Mouse (Mus musculus): ENCODE measurements around the gene Ppp1r16b. TPM values are rescaled to one million over a fixed set of nuclear protein-coding genes. Genes with fewer than 3 reads are reported as not detected.

Ppp1r16b gene
- polyA plus RNA-seq, 1 experiment: 3.7 TPM

DNA sequence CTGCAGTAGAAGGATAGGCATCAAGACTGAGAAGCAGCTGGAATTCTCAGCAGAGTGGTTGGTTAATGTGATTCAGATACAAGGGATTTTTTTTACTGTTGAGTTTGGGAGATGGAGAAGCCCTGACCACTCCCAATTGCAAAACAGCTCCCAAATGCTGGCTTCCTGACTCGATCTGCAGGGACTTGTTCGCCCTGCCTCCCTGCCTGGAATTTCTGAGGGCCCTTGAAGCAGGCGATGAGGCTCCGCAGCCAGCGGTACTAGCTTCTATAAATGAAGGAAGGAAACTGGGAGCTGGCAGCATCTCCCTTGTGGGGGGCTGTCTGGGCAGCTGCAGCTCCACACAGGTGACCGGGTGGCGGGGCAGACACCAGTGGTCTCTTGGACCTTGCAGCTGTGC lies 113.2 kb downstream of the Ppp1r16b start:
- Histone ChIP-seq H3K4me3 (ENCODE audit: low read depth, low read length) (no peak overlapping the region), H3K4me1 (ENCODE audit: control insufficient read depth, insufficient read depth, low read length) (peaks cover 2% of the 10 kb centered on the region), H3K9ac (ENCODE audit: low read depth, poor library complexity, severe bottlenecking) (no peak overlapping the region), H3K36me3 (ENCODE audit: control insufficient read depth, insufficient read depth, low read length, poor library complexity, severe bottlenecking) (peaks cover 20% of the 10 kb centered on the region), H3K27me3 (ENCODE audit: control insufficient read depth, insufficient read depth, low read length, poor library complexity, severe bottlenecking) (no peaks in the 10 kb centered on the region), H3K27ac (ENCODE audit: insufficient read depth, low read length) (no peak overlapping the region), H3K9me3 (replicated peaks; ENCODE audit: control insufficient read depth, insufficient read depth, low read length, poor library complexity, severe bottlenecking) (no peaks in the 10 kb centered on the region)
- no peak for TF ChIP-seq POLR2A (IDR thresholded peaks at IDR 0.05; ENCODE audit: insufficient read depth, low read length)
- TF ChIP-seq CTCF (IDR thresholded peaks at IDR 0.05; ENCODE audit: low read depth, low read length): no peak
- no peak for TF ChIP-seq EP300 (IDR thresholded peaks at IDR 0.05; ENCODE audit: insufficient read depth, low read depth, low read length)

DNA sequence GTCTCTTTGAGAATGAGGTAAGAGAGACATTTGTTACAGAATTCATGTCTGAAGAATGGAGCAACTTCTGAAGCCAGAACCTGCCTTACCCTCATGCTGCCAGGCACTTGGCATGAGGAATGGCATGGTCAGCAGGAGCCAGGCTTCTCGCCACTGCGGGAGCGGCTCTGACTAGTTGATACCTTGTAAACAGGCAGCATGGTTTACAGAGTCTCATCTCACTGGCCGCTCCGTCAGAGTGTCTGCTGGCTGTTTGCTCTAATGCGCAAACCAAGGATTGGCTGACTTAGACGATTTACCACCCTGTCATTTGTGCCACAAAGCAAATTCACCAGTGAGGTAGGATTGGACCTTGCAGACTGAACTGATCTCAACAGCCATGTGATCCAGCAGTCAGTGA lies 115.9 kb downstream of the Ppp1r16b start:
- Histone ChIP-seq H3K4me3 (ENCODE audit: low read depth, low read length) (no peak overlapping the region), H3K27ac (ENCODE audit: insufficient read depth, low read length) (no peak overlapping the region), H3K27me3 (ENCODE audit: control insufficient read depth, insufficient read depth, low read length, poor library complexity, severe bottlenecking) (no peaks in the 10 kb centered on the region), H3K36me3 (ENCODE audit: control insufficient read depth, insufficient read depth, low read length, poor library complexity, severe bottlenecking) (peaks cover 30% of the 10 kb centered on the region), H3K4me1 (ENCODE audit: control insufficient read depth, insufficient read depth, low read length) (peaks cover 2% of the 10 kb centered on the region), H3K9ac (ENCODE audit: low read depth, poor library complexity, severe bottlenecking) (no peak overlapping the region), H3K9me3 (replicated peaks; ENCODE audit: control insufficient read depth, insufficient read depth, low read length, poor library complexity, severe bottlenecking) (no peaks in the 10 kb centered on the region)
- no peak for TF ChIP-seq POLR2A (IDR thresholded peaks at IDR 0.05; ENCODE audit: insufficient read depth, low read length)
- no peak for TF ChIP-seq EP300 (IDR thresholded peaks at IDR 0.05; ENCODE audit: insufficient read depth, low read depth, low read length)
- TF ChIP-seq CTCF (IDR thresholded peaks at IDR 0.05; ENCODE audit: low read depth, low read length): no peak

DNA sequence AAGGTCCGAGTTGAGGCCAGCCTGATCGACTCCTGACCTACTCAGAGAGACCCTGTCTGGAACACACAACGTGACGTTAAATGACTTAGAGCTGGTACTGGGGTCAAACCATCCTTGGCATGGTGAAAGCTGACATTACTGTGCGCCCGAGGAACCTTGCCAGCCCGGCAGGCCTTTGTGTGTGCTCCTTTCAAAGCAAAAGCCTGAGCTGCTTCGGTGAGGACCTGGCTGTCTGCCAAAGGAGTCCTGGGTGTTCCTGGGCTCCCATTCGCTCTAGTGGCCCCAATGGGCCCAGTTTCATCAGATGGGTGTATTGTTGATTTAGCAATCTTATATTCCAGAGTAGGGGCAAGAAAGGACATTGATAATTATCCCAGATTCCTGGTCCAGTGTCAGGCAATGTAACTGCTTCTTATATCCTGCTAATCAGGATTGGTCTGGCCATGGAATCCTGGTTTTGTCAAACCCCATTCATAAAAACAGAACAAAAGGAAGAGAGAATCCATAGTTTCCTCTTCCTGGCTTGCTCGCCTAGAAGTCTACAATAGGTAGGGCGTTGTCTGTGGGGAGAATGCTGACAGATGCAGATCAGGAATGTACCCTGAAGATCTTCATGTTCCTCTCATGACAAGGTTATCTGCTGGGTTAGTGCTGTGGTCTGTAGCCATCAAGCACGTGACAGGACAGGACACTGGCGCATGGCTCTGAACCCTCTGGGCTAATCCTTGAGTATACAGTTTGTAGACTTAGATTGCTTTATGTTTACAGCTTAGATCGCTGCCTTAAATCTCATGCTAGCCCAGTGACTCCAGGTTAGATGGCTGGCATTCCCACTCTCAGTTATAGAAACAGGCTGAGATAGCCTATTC lies 122.0 kb downstream of the Ppp1r16b start:
- TF ChIP-seq CTCF (IDR thresholded peaks at IDR 0.05; ENCODE audit: low read depth, low read length): no peak
- TF ChIP-seq EP300 (IDR thresholded peaks at IDR 0.05; ENCODE audit: insufficient read depth, low read depth, low read length): no peak
- TF ChIP-seq POLR2A (IDR thresholded peaks at IDR 0.05; ENCODE audit: insufficient read depth, low read length): no peak
- H3K9ac ChIP-seq (ENCODE audit: low read depth, poor library complexity, severe bottlenecking): no peak overlapping the region
- no peaks in the 10 kb centered on the region for H3K4me1 ChIP-seq (ENCODE audit: control insufficient read depth, insufficient read depth, low read length)
- no peaks in the 10 kb centered on the region for H3K27me3 ChIP-seq (ENCODE audit: control insufficient read depth, insufficient read depth, low read length, poor library complexity, severe bottlenecking)
- H3K4me3 ChIP-seq (ENCODE audit: low read depth, low read length): no peak overlapping the region
- H3K9me3 ChIP-seq (replicated peaks; ENCODE audit: control insufficient read depth, insufficient read depth, low read length, poor library complexity, severe bottlenecking): no peaks in the 10 kb centered on the region
- H3K27ac ChIP-seq (ENCODE audit: insufficient read depth, low read length): no peak overlapping the region
- H3K36me3 ChIP-seq (ENCODE audit: control insufficient read depth, insufficient read depth, low read length, poor library complexity, severe bottlenecking): peaks cover 15% of the 10 kb centered on the region; the same call in 1 of the 2 replicates

DNA sequence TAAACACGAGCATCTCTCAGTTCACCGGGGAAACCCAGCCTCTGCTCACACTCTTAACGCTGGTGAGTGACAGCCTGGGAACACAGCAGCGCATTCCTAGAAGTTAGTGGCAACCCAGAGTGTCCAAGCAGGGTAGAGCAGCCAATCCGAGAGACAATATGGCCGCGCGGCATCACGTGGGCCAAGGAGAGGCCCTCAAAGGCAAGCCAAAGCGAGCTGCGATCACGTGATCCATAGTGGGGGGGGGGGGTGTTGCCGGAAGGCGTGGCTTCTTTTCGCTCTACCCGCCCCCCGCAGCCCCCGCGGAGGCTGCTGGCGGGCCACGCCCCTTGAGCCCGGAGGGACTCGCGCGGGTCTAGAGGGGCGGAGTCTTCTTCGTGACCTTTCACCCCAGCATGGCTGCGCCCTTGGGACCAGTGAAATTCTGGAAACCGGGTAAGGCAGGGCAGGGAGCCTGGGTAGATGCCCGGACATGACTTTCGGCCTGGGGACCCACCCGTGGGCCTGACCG lies 129.4 kb downstream of the Ppp1r16b start, which contains the start of gene Dhx35:
Gene Dhx35 (plus strand): TSS at position 314 of the 511 bp plus-strand sequence.
- H3K9me3 ChIP-seq (replicated peaks; ENCODE audit: control insufficient read depth, insufficient read depth, low read length, poor library complexity, severe bottlenecking): no peaks in the 10 kb centered on the region
- peak within 1 kb of the TSS; percentile 96 for H3K4me3 ChIP-seq (ENCODE audit: low read depth, low read length)
- TF ChIP-seq EP300 (IDR thresholded peaks at IDR 0.05; ENCODE audit: insufficient read depth, low read depth, low read length) (peak; percentile 65; the same call in 1 of the 2 replicates), CTCF (IDR thresholded peaks at IDR 0.05; ENCODE audit: low read depth, low read length) (no peak)
- no peaks in the 10 kb centered on the region for H3K27me3 ChIP-seq (ENCODE audit: control insufficient read depth, insufficient read depth, low read length, poor library complexity, severe bottlenecking)
- no peaks in the 10 kb centered on the region for H3K36me3 ChIP-seq (ENCODE audit: control insufficient read depth, insufficient read depth, low read length, poor library complexity, severe bottlenecking)
- H3K4me1 ChIP-seq (ENCODE audit: control insufficient read depth, insufficient read depth, low read length): no peaks in the 10 kb centered on the region
- peak within 1 kb of the TSS; percentile 62 for H3K27ac ChIP-seq (ENCODE audit: insufficient read depth, low read length)
- H3K9ac ChIP-seq (ENCODE audit: low read depth, poor library complexity, severe bottlenecking): peak within 1 kb of the TSS; percentile 88

DNA sequence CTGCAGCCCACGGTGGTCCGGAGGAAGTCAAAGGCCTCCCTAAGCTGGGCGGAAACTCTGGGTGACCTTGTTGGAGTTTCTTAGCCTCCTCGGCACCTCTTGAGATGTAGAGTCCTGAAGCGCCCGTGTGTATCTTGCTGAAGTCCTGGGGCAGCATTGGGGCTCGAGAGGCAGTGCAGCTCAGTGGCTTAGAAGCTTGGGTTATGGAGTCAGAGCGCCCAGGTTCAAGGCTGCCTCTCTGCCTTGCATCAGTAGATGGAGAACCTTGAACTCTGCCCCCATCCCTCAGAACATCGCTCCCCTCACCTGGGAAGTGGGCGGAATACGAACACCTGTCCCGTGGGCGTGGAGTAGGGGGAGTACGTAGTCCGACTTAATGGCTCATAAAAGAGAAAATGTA lies 129.8 kb downstream of the Ppp1r16b start:
- Histone ChIP-seq H3K36me3 (ENCODE audit: control insufficient read depth, insufficient read depth, low read length, poor library complexity, severe bottlenecking) (no peaks in the 10 kb centered on the region), H3K27me3 (ENCODE audit: control insufficient read depth, insufficient read depth, low read length, poor library complexity, severe bottlenecking) (no peaks in the 10 kb centered on the region), H3K9me3 (replicated peaks; ENCODE audit: control insufficient read depth, insufficient read depth, low read length, poor library complexity, severe bottlenecking) (no peaks in the 10 kb centered on the region), H3K4me1 (ENCODE audit: control insufficient read depth, insufficient read depth, low read length) (no peaks in the 10 kb centered on the region), H3K9ac (ENCODE audit: low read depth, poor library complexity, severe bottlenecking) (peak overlapping the region; percentile 88), H3K4me3 (ENCODE audit: low read depth, low read length) (peak overlapping the region; percentile 96), H3K27ac (ENCODE audit: insufficient read depth, low read length) (peak overlapping the region; percentile 62)
- TF ChIP-seq POLR2A (IDR thresholded peaks at IDR 0.05; ENCODE audit: insufficient read depth, low read length) (no peak), EP300 (IDR thresholded peaks at IDR 0.05; ENCODE audit: insufficient read depth, low read depth, low read length) (no peak), CTCF (IDR thresholded peaks at IDR 0.05; ENCODE audit: low read depth, low read length) (no peak)

DNA sequence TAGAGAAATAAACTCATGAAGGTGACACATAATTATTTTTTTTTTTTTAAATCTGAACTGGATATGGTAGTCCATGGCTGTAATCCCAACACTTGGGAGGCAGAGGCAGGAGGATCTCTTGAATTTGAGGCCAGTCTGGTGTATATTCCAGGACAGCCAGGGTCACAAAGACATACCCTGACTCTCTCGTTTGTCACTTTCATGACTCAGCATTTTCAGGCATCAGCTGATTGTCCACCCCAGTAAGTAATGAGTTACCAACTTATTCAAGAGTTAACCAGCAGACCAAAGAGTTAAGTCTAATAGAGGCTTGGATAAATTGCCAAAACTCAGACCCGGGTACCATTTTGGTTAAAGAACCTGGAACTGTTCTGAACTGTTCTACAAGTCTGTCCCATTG lies 130.7 kb downstream of the Ppp1r16b start:
- 0 out of 2 replicates have a peak overlapping the region, but pooled peaks have one; percentile 6 for H3K4me3 ChIP-seq (ENCODE audit: low read depth, low read length)
- no peaks in the 10 kb centered on the region for H3K9me3 ChIP-seq (replicated peaks; ENCODE audit: control insufficient read depth, insufficient read depth, low read length, poor library complexity, severe bottlenecking)
- H3K36me3 ChIP-seq (ENCODE audit: control insufficient read depth, insufficient read depth, low read length, poor library complexity, severe bottlenecking): no peaks in the 10 kb centered on the region
- peak overlapping the region; percentile 88; the same call in 1 of the 2 replicates for H3K9ac ChIP-seq (ENCODE audit: low read depth, poor library complexity, severe bottlenecking)
- H3K4me1 ChIP-seq (ENCODE audit: control insufficient read depth, insufficient read depth, low read length): peaks cover 2% of the 10 kb centered on the region
- peak overlapping the region; percentile 35; the same call in 1 of the 2 replicates for H3K27ac ChIP-seq (ENCODE audit: insufficient read depth, low read length)
- H3K27me3 ChIP-seq (ENCODE audit: control insufficient read depth, insufficient read depth, low read length, poor library complexity, severe bottlenecking): no peaks in the 10 kb centered on the region
- TF ChIP-seq EP300 (IDR thresholded peaks at IDR 0.05; ENCODE audit: insufficient read depth, low read depth, low read length) (no peak), CTCF (IDR thresholded peaks at IDR 0.05; ENCODE audit: low read depth, low read length) (no peak), POLR2A (IDR thresholded peaks at IDR 0.05; ENCODE audit: insufficient read depth, low read length) (no peak)

Measured in ES-Bruce4 (cell line).